Mouse (Mus musculus) layer of hippocampus, adult 18-20 months (tissue): Measurements from ENCODE around the gene Rhoj. TPM values are rescaled to one million over a fixed set of nuclear protein-coding genes. Genes with fewer than 3 reads are reported as not detected.

ENCODE experiments used
- DNase-seq, 2 experiments: peaks; one replicate each; pipeline ENCODE4 v3.0.0; 2022; ENCODE audit warnings: low spot score in 2 of 2
- long read RNA-seq: library from polyadenylated mRNA; stranded (forward); transcript quantifications from one replicate; pipeline ENCODE4 v2.0.0, GENCODE M21; 2021
- total RNA-seq, 2 experiments: library from RNA; stranded (reverse); gene quantifications; 2 replicates each; pipeline ENCODE4 v1.2.3; 2021

The Rhoj gene
- 1 to 10 TPM; 4.0 to 4.3 TPM for total RNA-seq
- long read RNA-seq, transcript Rhoj-201 (5 exons, 2,350 nt) = major isoform, 5 of 5 reads
- long read RNA-seq, partial matches to known transcripts = 0 of 5 reads
- long read RNA-seq, other reads (novel, unspliced or antisense) = 0 of 5 reads

GRCm38 (mm10) chr12:75307961-75308951, at the start of gene Rhoj:
Gene Rhoj, plus strand, starts transcription at chr12:75308322.
- peak; percentile 21 to 49 for DNase-seq

- no peak for DNase-seq
Observed at GRCm38 (mm10) chr12:75271726-75272125, 36.4 kb upstream of the Rhoj start.

DNA sequence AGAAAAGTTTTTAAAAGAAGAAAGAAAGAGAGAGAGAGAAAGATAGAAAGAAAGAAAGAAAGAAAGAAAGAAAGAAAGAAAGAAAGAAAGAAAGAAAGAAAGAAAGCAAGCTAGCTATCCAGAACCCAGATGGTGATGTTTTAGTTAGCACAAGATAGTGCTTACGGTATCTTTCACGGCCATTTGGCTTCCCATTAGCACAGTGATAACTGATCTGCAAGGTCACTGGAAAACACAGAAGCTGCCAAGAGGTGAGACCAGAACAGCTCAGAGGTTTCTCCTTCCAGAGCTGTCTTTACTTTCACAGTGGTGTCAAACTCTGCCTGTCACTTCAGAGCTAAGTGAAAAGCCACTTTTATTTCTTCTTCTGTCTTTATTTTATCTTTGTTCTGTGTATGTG, 32.4 kb upstream of the Rhoj start:
- DNase-seq = no peak

- no peak for DNase-seq
Observed at GRCm38 (mm10) chr12:75277425-75277824, 30.7 kb upstream of the Rhoj start.

- DNase-seq = peak in 1 of 2 experiments; percentile 22
Observed at GRCm38 (mm10) chr12:75280502-75280901, 27.6 kb upstream of the Rhoj start.

- DNase-seq = no peak
Observed at GRCm38 (mm10) chr12:75283226-75283625, 24.9 kb upstream of the Rhoj start.

DNA sequence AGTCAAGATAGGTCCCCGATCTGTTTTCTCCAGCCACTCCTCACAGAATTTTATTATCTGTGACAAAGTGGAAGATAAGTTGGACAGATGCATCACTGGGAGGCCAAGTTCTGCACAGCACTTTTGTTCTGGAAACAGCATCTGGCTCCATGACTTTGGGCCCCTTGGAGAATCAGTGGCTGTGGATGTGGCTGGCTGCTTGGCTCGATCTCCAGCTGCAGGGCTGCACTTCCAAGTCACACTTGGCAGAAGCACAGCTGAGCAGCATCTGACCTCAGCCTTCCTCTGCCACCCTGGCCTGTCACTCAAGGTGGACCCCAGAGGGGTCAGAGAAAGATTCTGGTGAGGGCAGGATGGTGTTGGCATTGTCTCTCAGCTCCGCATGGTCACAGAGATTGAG, 22.0 kb upstream of the Rhoj start:
- no peak for DNase-seq

- DNase-seq = peak in 1 of 2 experiments; percentile 33
Observed at GRCm38 (mm10) chr12:75290524-75290923, 17.6 kb upstream of the Rhoj start.

DNA sequence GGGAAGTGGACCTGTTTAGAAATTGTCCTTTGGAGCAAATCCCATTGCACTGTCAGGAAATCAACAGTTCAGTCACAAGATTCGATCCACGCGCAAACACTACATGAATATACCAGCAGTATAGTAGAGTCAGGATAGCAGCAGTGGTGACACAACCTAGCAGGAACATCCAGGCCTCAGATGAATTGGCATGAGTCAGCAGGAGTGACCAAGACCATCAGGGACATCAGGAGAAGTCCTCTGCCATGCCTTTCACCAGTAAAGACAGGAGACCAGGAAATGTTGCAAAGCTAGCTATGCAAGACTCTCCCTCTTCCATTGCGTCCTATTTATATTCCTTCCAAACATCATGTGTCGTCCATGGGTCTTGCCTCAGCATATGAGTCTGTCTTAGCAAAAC, 16.6 kb upstream of the Rhoj start:
- no peak for DNase-seq

GRCm38 (mm10) chr12:75292939-75293338, 15.2 kb upstream of the Rhoj start:
- no peak for DNase-seq

- no peak for DNase-seq
Observed at GRCm38 (mm10) chr12:75299865-75300264, 8.3 kb upstream of the Rhoj start.

- peak in 1 of 2 experiments; percentile 37 for DNase-seq
Observed at GRCm38 (mm10) chr12:75304132-75304531, 4.0 kb upstream of the Rhoj start.

GRCm38 (mm10) chr12:75309756-75310155, 1.6 kb downstream of the Rhoj start:
- DNase-seq = no peak

GRCm38 (mm10) chr12:75310766-75311165, 2.6 kb downstream of the Rhoj start:
- DNase-seq = no peak

- DNase-seq = no peak
Observed at GRCm38 (mm10) chr12:75311879-75312278, 3.8 kb downstream of the Rhoj start.

GRCm38 (mm10) chr12:75313992-75314391, 5.9 kb downstream of the Rhoj start:
- DNase-seq = no peak

DNA sequence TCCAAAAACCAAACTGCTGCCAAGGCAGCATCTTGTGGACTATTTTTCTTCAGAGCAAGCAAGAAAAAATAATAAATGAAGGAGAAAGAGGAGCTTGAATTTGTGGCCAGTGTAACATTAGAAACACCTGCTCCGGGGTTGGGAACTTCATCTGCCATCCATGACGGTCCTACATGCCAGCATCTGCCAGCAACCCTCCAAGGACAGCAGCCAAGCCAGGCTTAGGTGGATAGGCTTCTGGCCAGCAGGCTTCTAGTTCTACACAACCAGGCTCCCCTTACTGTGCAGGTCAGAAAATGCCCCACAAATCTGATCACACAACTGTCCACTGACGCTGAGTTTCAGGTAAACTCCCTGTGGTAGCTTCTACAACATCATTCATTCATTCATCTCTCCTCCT, 7.7 kb downstream of the Rhoj start:
- DNase-seq = no peak

- DNase-seq = no peak
Observed at GRCm38 (mm10) chr12:75320441-75320925, 12.4 kb downstream of the Rhoj start.

DNA sequence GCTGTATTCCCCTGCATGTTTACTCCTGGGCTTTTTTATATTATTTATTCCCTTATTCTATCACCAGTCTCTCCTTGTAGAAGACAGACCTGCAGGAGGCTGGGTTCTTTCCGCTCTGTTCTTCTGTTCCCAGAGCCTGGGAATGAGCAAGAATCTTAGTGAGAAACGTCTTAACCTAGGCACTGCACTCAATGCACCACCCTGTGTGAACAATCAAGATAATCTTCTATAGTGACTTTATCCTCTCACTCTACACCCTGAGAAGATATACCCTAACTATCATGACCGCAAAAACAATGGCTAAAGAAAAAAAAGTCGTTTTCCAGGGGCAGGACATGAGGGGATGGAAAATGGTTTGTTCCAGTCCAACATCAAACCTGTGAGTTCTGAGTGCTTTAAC, 13.1 kb downstream of the Rhoj start:
- DNase-seq = no peak

DNA sequence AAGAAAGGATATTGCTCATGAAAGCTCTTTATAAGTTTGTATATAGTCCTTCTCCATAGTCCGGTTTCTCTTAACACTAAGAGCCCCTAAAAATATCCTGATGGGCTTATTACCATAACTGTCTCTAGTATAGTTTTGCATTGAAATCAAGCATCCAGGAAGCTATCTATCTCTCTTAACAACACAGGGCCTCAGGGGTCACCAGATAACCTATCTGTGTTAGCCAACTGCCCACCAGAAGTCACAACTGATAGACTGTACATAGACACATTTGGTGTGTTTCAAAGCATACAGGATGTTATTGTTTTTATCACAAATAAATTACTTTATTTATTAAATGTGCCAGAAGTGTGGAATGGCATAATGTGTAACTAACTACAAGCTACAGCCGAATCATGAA, 21.1 kb downstream of the Rhoj start:
- DNase-seq = no peak

DNA sequence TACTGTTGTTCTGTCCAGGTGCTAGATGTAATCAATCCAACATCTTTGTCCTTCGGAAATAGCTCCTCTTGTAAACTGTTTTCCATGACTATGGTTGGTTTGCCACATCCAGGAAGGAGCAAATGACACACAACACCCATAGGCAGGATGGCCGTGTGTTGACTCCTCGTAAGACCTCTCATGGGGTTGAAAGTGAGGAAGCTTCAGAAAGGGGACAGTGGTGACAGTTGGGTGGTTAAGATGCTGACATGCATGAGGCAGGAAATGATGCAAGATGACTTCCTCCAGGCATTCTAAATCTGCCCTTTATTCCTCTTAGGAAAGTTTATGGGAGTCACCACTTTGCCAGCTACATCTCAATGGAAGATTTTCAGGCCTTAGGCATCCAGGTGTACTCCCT, 31.8 kb downstream of the Rhoj start:
- no peak for DNase-seq

GRCm38 (mm10) chr12:75340331-75340730, 32.2 kb downstream of the Rhoj start:
- no peak for DNase-seq
